Mouse (Mus musculus): ENCODE data around the gene Pskh1. TPM values are rescaled to one million over a fixed set of nuclear protein-coding genes. Genes with fewer than 3 reads are reported as not detected.

Gene Pskh1
- polyA plus RNA-seq, 1 experiment from 2014 or later = 34.5 TPM

- H3K27ac ChIP-seq (ENCODE audit: low read depth, low read length) = peak within 1 kb of the TSS; percentile 83
- WGBS = 32% methylated on average over 4 of the region's 4 CpGs
These were observed 38.0 kb downstream of the Pskh1 start, which contains the start of gene Psmb10 for GRCm38 (mm10) chr8:105938306-105938669. TSS of gene Psmb10 (minus strand) at chr8:105938444.

GRCm38 (mm10) chr8:105942026-105942425 lies 41.8 kb downstream of the Pskh1 start:
- WGBS = 93% methylated on average over 11 of the region's 11 CpGs
- ATAC-seq (ENCODE audit: low FRiP score, low TSS enrichment) = no peak
- no peaks in the 10 kb centered on the region for H3K27me3 ChIP-seq (ENCODE audit: control insufficient read depth, insufficient read depth, low read length)
- no peak overlapping the region for H3K4me3 ChIP-seq (ENCODE audit: low read length)
- H3K36me3 ChIP-seq (ENCODE audit: control insufficient read depth, insufficient read depth, low read length) = peaks cover 44% of the 10 kb centered on the region
- no peak overlapping the region for H3K4me2 ChIP-seq (replicated peaks; ENCODE audit: low read depth, low read length)
- no peak overlapping the region for H3K9ac ChIP-seq (ENCODE audit: low read depth, low read length)
- peaks cover 7% of the 10 kb centered on the region for H3K4me1 ChIP-seq (ENCODE audit: control insufficient read depth, insufficient read depth, low read length)
- H3K27ac ChIP-seq (ENCODE audit: low read depth, low read length) = no peak overlapping the region
- H3K9me3 ChIP-seq (ENCODE audit: control insufficient read depth, low read length) = no peaks in the 10 kb centered on the region

More at GRCm38 (mm10) chr8:105938306-105938669, 38.0 kb downstream of the Pskh1 start, which contains the start of gene Psmb10:
- H3K9me3 ChIP-seq (ENCODE audit: control insufficient read depth, low read length) = no peaks in the 10 kb centered on the region
- peak within 1 kb of the TSS; percentile 67 for H3K4me3 ChIP-seq (ENCODE audit: low read length)
- H3K4me2 ChIP-seq (replicated peaks; ENCODE audit: low read depth, low read length) = peak within 1 kb of the TSS; percentile 96
- no peaks in the 10 kb centered on the region for H3K27me3 ChIP-seq (ENCODE audit: control insufficient read depth, insufficient read depth, low read length)
- no peak for ATAC-seq (ENCODE audit: low FRiP score, low TSS enrichment)
- peaks cover 11% of the 10 kb centered on the region for H3K4me1 ChIP-seq (ENCODE audit: control insufficient read depth, insufficient read depth, low read length)
- peaks cover 13% of the 10 kb centered on the region for H3K36me3 ChIP-seq (ENCODE audit: control insufficient read depth, insufficient read depth, low read length)
- peak within 1 kb of the TSS; percentile 76 for H3K9ac ChIP-seq (ENCODE audit: low read depth, low read length)

GRCm38 (mm10) chr8:105942542-105942941 lies 42.3 kb downstream of the Pskh1 start:
- Histone ChIP-seq H3K36me3 (ENCODE audit: control insufficient read depth, insufficient read depth, low read length) (peaks cover 49% of the 10 kb centered on the region), H3K27me3 (ENCODE audit: control insufficient read depth, insufficient read depth, low read length) (no peaks in the 10 kb centered on the region), H3K4me3 (ENCODE audit: low read length) (no peak overlapping the region), H3K27ac (ENCODE audit: low read depth, low read length) (no peak overlapping the region), H3K4me2 (replicated peaks; ENCODE audit: low read depth, low read length) (no peak overlapping the region), H3K9me3 (ENCODE audit: control insufficient read depth, low read length) (no peaks in the 10 kb centered on the region), H3K9ac (ENCODE audit: low read depth, low read length) (no peak overlapping the region), H3K4me1 (ENCODE audit: control insufficient read depth, insufficient read depth, low read length) (peaks cover 7% of the 10 kb centered on the region)
- ATAC-seq (ENCODE audit: low FRiP score, low TSS enrichment) = no peak
- WGBS = 96% methylated on average over 5 of the region's 5 CpGs

GRCm38 (mm10) chr8:105943321-105943739 lies 43.1 kb downstream of the Pskh1 start, which contains the start of gene Lcat:
TSS of gene Lcat (minus strand) at chr8:105943382.
- Histone ChIP-seq H3K27me3 (ENCODE audit: control insufficient read depth, insufficient read depth, low read length) (no peaks in the 10 kb centered on the region), H3K27ac (ENCODE audit: low read depth, low read length) (no peak within 1 kb of the TSS), H3K36me3 (ENCODE audit: control insufficient read depth, insufficient read depth, low read length) (peaks cover 57% of the 10 kb centered on the region), H3K4me2 (replicated peaks; ENCODE audit: low read depth, low read length) (no peak within 1 kb of the TSS), H3K4me1 (ENCODE audit: control insufficient read depth, insufficient read depth, low read length) (peaks cover 3% of the 10 kb centered on the region), H3K9ac (ENCODE audit: low read depth, low read length) (no peak within 1 kb of the TSS), H3K9me3 (ENCODE audit: control insufficient read depth, low read length) (no peaks in the 10 kb centered on the region), H3K4me3 (ENCODE audit: low read length) (no peak within 1 kb of the TSS)
- no peak for ATAC-seq (ENCODE audit: low FRiP score, low TSS enrichment)
- 90% methylated on average over 8 of the region's 8 CpGs for WGBS

- H3K9ac ChIP-seq (ENCODE audit: low read depth, low read length) = no peak overlapping the region
- WGBS = 80% methylated on average over 10 of the region's 10 CpGs
- peaks cover 76% of the 10 kb centered on the region for H3K36me3 ChIP-seq (ENCODE audit: control insufficient read depth, insufficient read depth, low read length)
These were observed 49.1 kb downstream of the Pskh1 start for GRCm38 (mm10) chr8:105949350-105949749.

GRCm38 (mm10) chr8:105951057-105951659 lies 50.9 kb downstream of the Pskh1 start:
- Histone ChIP-seq H3K36me3 (ENCODE audit: control insufficient read depth, insufficient read depth, low read length) (peaks cover 67% of the 10 kb centered on the region), H3K4me2 (replicated peaks; ENCODE audit: low read depth, low read length) (no peak overlapping the region), H3K9me3 (ENCODE audit: control insufficient read depth, low read length) (no peaks in the 10 kb centered on the region), H3K27ac (ENCODE audit: low read depth, low read length) (no peak overlapping the region), H3K4me1 (ENCODE audit: control insufficient read depth, insufficient read depth, low read length) (0 out of 2 replicates have a peak, but pooled peaks cover 8% of the 10 kb centered on the region), H3K9ac (ENCODE audit: low read depth, low read length) (peak overlapping the region; percentile 12; the same call in 1 of the 2 replicates), H3K27me3 (ENCODE audit: control insufficient read depth, insufficient read depth, low read length) (no peaks in the 10 kb centered on the region), H3K4me3 (ENCODE audit: low read length) (no peak overlapping the region)
- ATAC-seq (ENCODE audit: low FRiP score, low TSS enrichment) = peak; percentile 28; the same call in 1 of the 2 replicates
- 39% methylated on average over 7 of the region's 7 CpGs for whole genome bisulfite sequencing

More at GRCm38 (mm10) chr8:105949350-105949749, 49.1 kb downstream of the Pskh1 start:
- ATAC-seq (ENCODE audit: low FRiP score, low TSS enrichment) = no peak
- H3K9me3 ChIP-seq (ENCODE audit: control insufficient read depth, low read length) = no peaks in the 10 kb centered on the region
- no peak overlapping the region for H3K4me3 ChIP-seq (ENCODE audit: low read length)
- 0 out of 2 replicates have a peak, but pooled peaks cover 8% of the 10 kb centered on the region for H3K4me1 ChIP-seq (ENCODE audit: control insufficient read depth, insufficient read depth, low read length)
- H3K27me3 ChIP-seq (ENCODE audit: control insufficient read depth, insufficient read depth, low read length) = no peaks in the 10 kb centered on the region
- H3K4me2 ChIP-seq (replicated peaks; ENCODE audit: low read depth, low read length) = no peak overlapping the region
- H3K27ac ChIP-seq (ENCODE audit: low read depth, low read length) = no peak overlapping the region

- Histone ChIP-seq H3K27me3 (ENCODE audit: control insufficient read depth, insufficient read depth, low read length) (no peaks in the 10 kb centered on the region), H3K36me3 (ENCODE audit: control insufficient read depth, insufficient read depth, low read length) (peaks cover 40% of the 10 kb centered on the region; the same call in 1 of the 2 replicates), H3K4me3 (ENCODE audit: low read length) (no peak overlapping the region), H3K27ac (ENCODE audit: low read depth, low read length) (no peak overlapping the region), H3K9ac (ENCODE audit: low read depth, low read length) (no peak overlapping the region), H3K9me3 (ENCODE audit: control insufficient read depth, low read length) (no peaks in the 10 kb centered on the region), H3K4me1 (ENCODE audit: control insufficient read depth, insufficient read depth, low read length) (no peaks in the 10 kb centered on the region), H3K4me2 (replicated peaks; ENCODE audit: low read depth, low read length) (no peak overlapping the region)
- no peak for ATAC-seq (ENCODE audit: low FRiP score, low TSS enrichment)
- 94% methylated on average over 4 of the region's 4 CpGs for WGBS
These were observed 56.3 kb downstream of the Pskh1 start for GRCm38 (mm10) chr8:105956556-105956955.

GRCm38 (mm10) chr8:105957813-105958212 lies 57.6 kb downstream of the Pskh1 start:
- Histone ChIP-seq H3K4me3 (ENCODE audit: low read length) (no peak overlapping the region), H3K27me3 (ENCODE audit: control insufficient read depth, insufficient read depth, low read length) (no peaks in the 10 kb centered on the region), H3K27ac (ENCODE audit: low read depth, low read length) (no peak overlapping the region), H3K9ac (ENCODE audit: low read depth, low read length) (no peak overlapping the region), H3K4me1 (ENCODE audit: control insufficient read depth, insufficient read depth, low read length) (no peaks in the 10 kb centered on the region), H3K36me3 (ENCODE audit: control insufficient read depth, insufficient read depth, low read length) (peaks cover 37% of the 10 kb centered on the region; the same call in 1 of the 2 replicates), H3K9me3 (ENCODE audit: control insufficient read depth, low read length) (no peaks in the 10 kb centered on the region), H3K4me2 (replicated peaks; ENCODE audit: low read depth, low read length) (no peak overlapping the region)
- ATAC-seq (ENCODE audit: low FRiP score, low TSS enrichment) = no peak
- 58% methylated on average over 3 of the region's 4 CpGs for WGBS

GRCm38 (mm10) chr8:105959350-105959749 lies 59.1 kb downstream of the Pskh1 start:
- Histone ChIP-seq H3K27me3 (ENCODE audit: control insufficient read depth, insufficient read depth, low read length) (no peaks in the 10 kb centered on the region), H3K4me3 (ENCODE audit: low read length) (no peak overlapping the region), H3K9me3 (ENCODE audit: control insufficient read depth, low read length) (no peaks in the 10 kb centered on the region), H3K4me2 (replicated peaks; ENCODE audit: low read depth, low read length) (no peak overlapping the region), H3K27ac (ENCODE audit: low read depth, low read length) (no peak overlapping the region), H3K4me1 (ENCODE audit: control insufficient read depth, insufficient read depth, low read length) (peaks cover under 1% of the 10 kb centered on the region; the same call in 1 of the 2 replicates), H3K9ac (ENCODE audit: low read depth, low read length) (no peak overlapping the region), H3K36me3 (ENCODE audit: control insufficient read depth, insufficient read depth, low read length) (peaks cover 24% of the 10 kb centered on the region; the same call in 1 of the 2 replicates)
- WGBS = 84% methylated on average over 7 of the region's 7 CpGs
- no peak for ATAC-seq (ENCODE audit: low FRiP score, low TSS enrichment)

Measured in kidney, embryonic 14.5 days (tissue).